Mouse (Mus musculus): ENCODE measurements around the gene Tspyl4. TPM values are rescaled to one million over a fixed set of nuclear protein-coding genes. Genes with fewer than 3 reads are reported as not detected.
A peak's percentile ranks its signal among the peaks of the same experiment; 100 is the strongest.

Tspyl4 gene
- total RNA-seq, 2 experiments from 2014 or later, result 17.7 to 18.9 TPM

- no peak for DNase-seq
These were observed 29.5 kb downstream of the Tspyl4 start for GRCm38 (mm10) chr10:34326701-34327100.

GRCm38 (mm10) chr10:34327144-34327543 is 29.9 kb downstream of the Tspyl4 start:
- no peak for DNase-seq

- peak; percentile 58 for DNase-seq
These were observed 31.1 kb downstream of the Tspyl4 start for GRCm38 (mm10) chr10:34328310-34328709.

- no peak for DNase-seq
These were observed 43.8 kb downstream of the Tspyl4 start for GRCm38 (mm10) chr10:34341014-34341413.

- DNase-seq, result no peak
These were observed 44.6 kb downstream of the Tspyl4 start for GRCm38 (mm10) chr10:34341886-34342285.

Other genes with a start within 250 kb of the Tspyl4 start
- 1 to 10 TPM; 1.4 to 1.6 TPM for gene Calhm5, start 200.9 kb upstream of the Tspyl4 start, total RNA-seq (2021)
- gene Calhm6, start 169.5 kb upstream of the Tspyl4 start, total RNA-seq (2021), result under 1 TPM in 1 of 2 experiments, not detected in 1; 0.33 TPM
- 10 to 100 TPM; 10.3 to 10.6 TPM for gene Dse, start 89.7 kb upstream of the Tspyl4 start, total RNA-seq (2021)
- 10 to 100 TPM; 48.3 to 50.0 TPM for gene Tspyl1, start 15.3 kb upstream of the Tspyl4 start, total RNA-seq (2021)
- not detected for gene Col10a1, start 92.5 kb downstream of the Tspyl4 start, total RNA-seq (2021)
- gene Nt5dc1, start 121.1 kb downstream of the Tspyl4 start, total RNA-seq (2021), result 10 to 100 TPM; 10.4 to 11.1 TPM
- 1 to 10 TPM; 4.2 to 5.6 TPM for gene Frk, start 186.0 kb downstream of the Tspyl4 start, total RNA-seq (2021)